Mouse (Mus musculus) E14TG2a.4 (cell line): ENCODE results near the gene Ktn1.
A peak's percentile ranks its signal among the peaks of the same experiment; 100 is the strongest.

Experiments used
- H3K27me3 ChIP-seq: 2 replicates; pipeline ENCODE4 v1.6.1; 2014; ENCODE audit warnings: low read length, control low read depth; ENCODE audit not compliant: insufficient read depth
- H3K36me3 ChIP-seq: 2 replicates; pipeline ENCODE4 v1.6.1; 2014; ENCODE audit warnings: low read length, control low read depth; ENCODE audit not compliant: insufficient read depth
- H3K4me1 ChIP-seq: replicated peaks from 2 replicates; pipeline ENCODE4 v1.6.1; 2014; ENCODE audit warnings: low read depth, low read length, control low read depth
- H3K4me3 ChIP-seq: replicated peaks from 2 replicates; pipeline ENCODE4 v1.5.1; 2014; ENCODE audit warnings: mild to moderate bottlenecking, low read length
- H3K9me3 ChIP-seq: 2 replicates; pipeline ENCODE4 v1.6.1; 2014; ENCODE audit warnings: low read length, control low read depth
- CTCF ChIP-seq: conservative IDR thresholded peaks from 2 replicates; pipeline ENCODE4 v1.5.1; 2014; ENCODE audit warnings: low read length
- NANOG ChIP-seq: IDR thresholded peaks from 2 replicates; pipeline ENCODE4 v1.6.1; 2014; ENCODE audit warnings: borderline replicate concordance, low read length, mixed read lengths
- POU5F1 ChIP-seq: IDR thresholded peaks from 2 replicates; pipeline ENCODE4 v1.6.1; 2014; ENCODE audit warnings: low read length, borderline replicate concordance

The Ktn1 gene

GRCm38 (mm10) chr14:47682886-47683285 is 34.6 kb downstream of the Ktn1 start:
- Histone ChIP-seq H3K27me3 (no peaks in the 10 kb centered on the region), H3K4me3 (no peak overlapping the region), H3K36me3 (peaks cover 88% of the 10 kb centered on the region), H3K4me1 (peaks cover 7% of the 10 kb centered on the region; the same call in 1 of the 2 replicates), H3K9me3 (no peaks in the 10 kb centered on the region)
- TF ChIP-seq NANOG (no peak), CTCF (no peak), POU5F1 (no peak)

GRCm38 (mm10) chr14:47684579-47684978 is 36.3 kb downstream of the Ktn1 start:
- Histone ChIP-seq H3K27me3 (no peaks in the 10 kb centered on the region), H3K36me3 (peaks cover 92% of the 10 kb centered on the region), H3K4me1 (peaks cover 5% of the 10 kb centered on the region; the same call in 1 of the 2 replicates), H3K9me3 (no peaks in the 10 kb centered on the region), H3K4me3 (no peak overlapping the region)
- TF ChIP-seq POU5F1 (no peak), NANOG (no peak), CTCF (no peak)

- H3K9me3 ChIP-seq: no peaks in the 10 kb centered on the region
- H3K27me3 ChIP-seq: no peaks in the 10 kb centered on the region
- TF ChIP-seq NANOG (peak; percentile 96), CTCF (no peak)
- H3K4me3 ChIP-seq: no peak overlapping the region
- peaks cover 66% of the 10 kb centered on the region for H3K36me3 ChIP-seq
- peaks cover 20% of the 10 kb centered on the region for H3K4me1 ChIP-seq
Observed at GRCm38 (mm10) chr14:47699126-47699525, 50.9 kb downstream of the Ktn1 start.

- Histone ChIP-seq H3K4me3 (no peak overlapping the region), H3K36me3 (peaks cover 87% of the 10 kb centered on the region), H3K9me3 (no peaks in the 10 kb centered on the region), H3K27me3 (no peaks in the 10 kb centered on the region), H3K4me1 (peaks cover 37% of the 10 kb centered on the region)
- TF ChIP-seq NANOG (peak; percentile 73; the same call in 1 of the 2 replicates), CTCF (no peak)
Observed at GRCm38 (mm10) chr14:47709546-47709945, 61.3 kb downstream of the Ktn1 start.

GRCm38 (mm10) chr14:47715771-47716170 is 67.5 kb downstream of the Ktn1 start:
- TF ChIP-seq CTCF (no peak), POU5F1 (no peak), NANOG (no peak)
- no peaks in the 10 kb centered on the region for H3K9me3 ChIP-seq
- no peak overlapping the region for H3K4me3 ChIP-seq
- H3K27me3 ChIP-seq: no peaks in the 10 kb centered on the region
- H3K36me3 ChIP-seq: peaks cover 74% of the 10 kb centered on the region
- no peaks in the 10 kb centered on the region; the same call in 1 of the 2 replicates for H3K4me1 ChIP-seq

GRCm38 (mm10) chr14:47717916-47718606 is 69.8 kb downstream of the Ktn1 start:
- Histone ChIP-seq H3K4me3 (no peak overlapping the region), H3K9me3 (no peaks in the 10 kb centered on the region), H3K27me3 (no peaks in the 10 kb centered on the region), H3K4me1 (peaks cover 6% of the 10 kb centered on the region; the same call in 1 of the 2 replicates), H3K36me3 (peaks cover 73% of the 10 kb centered on the region)
- TF ChIP-seq POU5F1 (no peak), CTCF (no peak), NANOG (no peak)

GRCm38 (mm10) chr14:47720023-47720422 is 71.8 kb downstream of the Ktn1 start:
- Histone ChIP-seq H3K4me3 (no peak overlapping the region), H3K9me3 (no peaks in the 10 kb centered on the region), H3K36me3 (peaks cover 77% of the 10 kb centered on the region), H3K4me1 (peaks cover 6% of the 10 kb centered on the region; the same call in 1 of the 2 replicates), H3K27me3 (no peaks in the 10 kb centered on the region)
- TF ChIP-seq NANOG (no peak), CTCF (no peak)

- Histone ChIP-seq H3K9me3 (no peaks in the 10 kb centered on the region), H3K4me1 (peaks cover 6% of the 10 kb centered on the region; the same call in 1 of the 2 replicates), H3K36me3 (peaks cover 81% of the 10 kb centered on the region), H3K4me3 (no peak overlapping the region), H3K27me3 (no peaks in the 10 kb centered on the region)
- no peak for TF ChIP-seq NANOG
- no peak for TF ChIP-seq POU5F1
- TF ChIP-seq CTCF: no peak
Observed at GRCm38 (mm10) chr14:47723035-47723434, 74.8 kb downstream of the Ktn1 start.

GRCm38 (mm10) chr14:47728594-47728993 is 80.3 kb downstream of the Ktn1 start:
- H3K4me1 ChIP-seq: no peaks in the 10 kb centered on the region
- peaks cover 97% of the 10 kb centered on the region for H3K36me3 ChIP-seq
- H3K4me3 ChIP-seq: no peak overlapping the region
- H3K9me3 ChIP-seq: no peaks in the 10 kb centered on the region
- H3K27me3 ChIP-seq: no peaks in the 10 kb centered on the region
- no peak for TF ChIP-seq NANOG
- TF ChIP-seq CTCF: no peak
- no peak for TF ChIP-seq POU5F1
